Mouse (Mus musculus): ENCODE measurements around the gene Rps9.

DNA sequence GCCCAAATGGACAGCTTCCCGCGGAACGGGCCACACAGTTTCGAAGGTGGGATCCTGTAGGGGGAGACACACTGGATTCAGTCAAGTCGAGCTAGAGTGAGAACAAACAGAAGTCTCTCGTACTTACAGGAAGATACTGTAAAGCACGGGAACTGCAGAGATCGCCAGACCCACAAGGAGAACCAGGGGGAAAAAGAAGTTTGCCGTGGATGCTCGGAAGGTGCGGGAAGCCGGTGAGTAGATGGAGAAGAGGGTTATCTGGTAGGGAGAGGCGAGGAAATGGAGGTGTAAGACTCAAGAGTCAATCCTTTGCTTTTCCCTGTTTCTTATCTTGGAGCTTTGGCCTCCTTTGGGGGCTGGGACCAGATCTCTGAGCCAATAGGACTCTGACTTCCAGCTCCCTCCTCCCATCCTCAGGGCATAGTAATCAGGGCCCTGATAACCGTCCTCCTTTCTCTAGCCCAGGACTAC is 36.8 kb upstream of the Rps9 start:
- no peak for TF ChIP-seq CTCF (conservative IDR thresholded peaks at IDR 0.05; ENCODE audit: insufficient read depth, insufficient read length, low read depth, low read length)
- TF ChIP-seq POLR2A (IDR thresholded peaks at IDR 0.05; ENCODE audit: low read depth, low read length), result no peak
